Mouse (Mus musculus): ENCODE data around the gene Sh3tc1.

The Sh3tc1 gene

DNA sequence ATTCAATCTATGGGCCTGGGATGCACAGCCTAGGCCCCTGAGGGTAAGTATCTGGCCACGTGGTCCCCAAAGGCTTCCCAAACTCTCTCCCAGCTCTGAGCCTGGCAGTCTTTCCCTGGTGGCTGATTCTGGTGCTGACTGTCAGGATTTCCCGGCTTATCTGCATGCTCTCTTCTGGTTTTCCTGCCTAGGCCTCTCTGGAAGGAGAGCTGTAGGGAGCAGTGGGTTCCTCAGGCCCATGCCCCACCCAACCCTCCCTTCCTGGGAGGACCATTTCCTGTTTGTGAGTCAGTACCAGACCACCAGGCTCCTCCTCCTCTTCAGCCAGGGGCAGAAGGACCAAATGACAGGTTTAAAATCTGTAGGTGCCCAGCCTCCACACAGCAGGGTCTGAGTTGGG lies 17.1 kb downstream of the Sh3tc1 start:
- DNase-seq (ENCODE audit: low spot score) = no peak

DNA sequence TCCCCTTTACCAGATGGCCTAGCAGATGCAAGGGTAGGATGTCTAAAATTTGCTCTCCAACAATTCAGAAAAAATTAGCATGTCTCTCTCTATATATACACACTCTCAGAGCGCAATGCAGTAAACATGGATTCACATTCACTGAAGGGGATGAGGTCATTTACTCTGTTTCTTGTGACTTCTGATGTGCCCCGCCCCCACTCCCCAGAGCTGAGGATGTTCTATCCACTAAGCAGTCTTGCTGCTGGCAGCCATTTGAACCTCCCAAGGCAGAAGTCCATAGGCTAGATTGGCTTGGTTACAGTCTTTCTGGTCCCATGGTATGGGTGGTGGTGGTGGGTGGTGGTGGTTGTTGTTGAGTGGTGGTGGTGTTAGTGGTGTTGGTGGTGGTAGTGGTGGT lies 17.9 kb downstream of the Sh3tc1 start:
- DNase-seq (ENCODE audit: low spot score) = no peak

DNA sequence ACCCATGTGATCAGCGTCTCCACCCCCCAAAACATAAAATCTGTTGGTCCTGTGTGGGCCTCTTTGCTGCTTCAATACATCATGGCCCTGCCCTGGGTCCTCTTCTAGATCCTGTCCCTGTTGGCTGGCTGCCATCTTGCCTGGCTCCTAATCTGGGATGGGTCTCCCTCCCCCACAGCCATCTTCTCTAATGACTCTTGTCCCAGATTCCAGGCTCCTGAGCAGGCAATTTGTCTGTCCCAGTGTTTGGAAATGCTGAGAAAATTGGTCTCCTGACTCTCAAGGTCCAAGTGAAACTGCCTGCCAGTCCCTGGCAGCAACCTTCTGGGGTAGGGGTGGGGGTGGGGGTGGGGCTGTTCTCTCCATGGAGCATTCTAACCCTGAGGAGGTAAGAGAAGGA lies 19.9 kb downstream of the Sh3tc1 start:
- peak; percentile 96 for DNase-seq (ENCODE audit: low spot score)

DNA sequence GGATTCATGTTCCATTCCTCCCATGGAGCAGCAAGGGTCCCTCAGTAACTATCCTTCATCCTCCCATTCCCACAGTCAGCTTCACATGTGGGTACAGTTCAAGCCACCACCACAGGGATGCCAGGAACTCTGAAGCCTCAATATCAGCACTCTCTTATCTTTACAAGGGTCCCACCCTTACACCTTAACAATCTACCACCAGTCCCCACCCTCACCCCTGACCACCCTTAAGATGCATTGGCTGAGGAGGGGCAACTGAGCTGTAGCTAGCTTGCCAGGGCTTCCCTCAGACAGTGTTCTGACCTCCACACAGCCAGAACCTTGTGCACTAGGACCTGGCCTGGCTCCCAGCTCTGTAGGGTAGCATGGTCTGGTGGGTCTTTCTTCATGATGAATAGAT lies 20.4 kb downstream of the Sh3tc1 start:
- DNase-seq (ENCODE audit: low spot score) = peak; percentile 66

DNA sequence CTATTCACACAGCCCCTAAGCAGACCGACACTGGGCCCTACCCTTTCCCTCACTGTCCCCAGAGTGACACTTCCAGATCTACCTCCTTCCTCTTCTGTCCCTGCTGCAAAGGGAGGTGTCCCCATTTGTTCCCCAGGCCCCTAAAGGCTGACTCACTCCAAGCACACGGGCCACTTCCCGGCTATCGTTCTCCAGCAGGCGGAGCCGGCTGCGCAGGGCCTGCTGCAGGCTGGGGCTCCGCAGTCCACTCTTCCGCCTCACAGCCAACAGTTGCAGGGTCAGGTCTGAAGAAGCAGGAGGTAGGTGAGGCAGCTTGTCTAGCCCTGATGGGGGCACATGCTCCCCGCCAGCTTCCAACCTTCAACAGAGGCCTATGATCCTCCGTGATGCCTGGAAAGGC lies 21.0 kb downstream of the Sh3tc1 start:
- DNase-seq (ENCODE audit: low spot score) = no peak

DNA sequence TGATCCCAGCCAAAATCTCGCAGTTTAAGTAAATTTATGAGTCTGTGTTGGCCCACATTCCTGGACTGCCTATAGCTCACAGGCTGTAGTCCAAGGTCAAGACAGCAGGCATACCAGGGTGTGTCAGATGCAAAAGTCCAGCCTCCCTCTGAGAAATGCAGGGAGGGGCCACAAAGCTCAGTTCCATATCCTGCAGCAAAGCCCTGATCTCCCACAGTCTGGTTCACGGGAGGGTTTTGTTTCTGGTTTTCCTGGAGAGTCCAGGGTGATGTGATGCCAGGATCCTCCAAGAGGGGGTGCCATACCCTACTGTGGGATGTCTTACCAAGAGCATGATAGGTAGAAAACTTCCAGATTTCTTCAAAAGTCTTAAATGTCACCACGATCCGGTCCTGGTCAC lies 21.8 kb downstream of the Sh3tc1 start:
- DNase-seq (ENCODE audit: low spot score) = peak; percentile 80

DNA sequence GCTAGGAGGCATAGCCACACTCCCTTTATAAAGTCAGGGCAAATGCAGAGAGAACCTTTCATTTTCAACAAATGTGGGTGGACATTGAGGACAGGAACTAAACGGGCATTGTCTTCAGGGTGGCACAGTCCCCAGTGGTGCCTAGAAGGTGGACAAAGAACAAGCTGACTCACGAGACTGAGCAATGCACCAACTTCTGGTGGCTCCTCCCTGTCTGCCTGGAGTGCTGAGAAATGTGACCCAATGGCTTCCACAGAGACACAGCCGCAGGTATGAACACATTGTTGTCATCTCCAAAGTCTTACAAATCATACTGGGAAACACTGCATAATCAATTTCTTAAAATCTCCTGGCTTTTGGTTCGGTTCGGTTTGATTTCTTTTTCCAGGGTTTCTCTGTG lies 22.3 kb downstream of the Sh3tc1 start:
- no peak for DNase-seq (ENCODE audit: low spot score)

DNA sequence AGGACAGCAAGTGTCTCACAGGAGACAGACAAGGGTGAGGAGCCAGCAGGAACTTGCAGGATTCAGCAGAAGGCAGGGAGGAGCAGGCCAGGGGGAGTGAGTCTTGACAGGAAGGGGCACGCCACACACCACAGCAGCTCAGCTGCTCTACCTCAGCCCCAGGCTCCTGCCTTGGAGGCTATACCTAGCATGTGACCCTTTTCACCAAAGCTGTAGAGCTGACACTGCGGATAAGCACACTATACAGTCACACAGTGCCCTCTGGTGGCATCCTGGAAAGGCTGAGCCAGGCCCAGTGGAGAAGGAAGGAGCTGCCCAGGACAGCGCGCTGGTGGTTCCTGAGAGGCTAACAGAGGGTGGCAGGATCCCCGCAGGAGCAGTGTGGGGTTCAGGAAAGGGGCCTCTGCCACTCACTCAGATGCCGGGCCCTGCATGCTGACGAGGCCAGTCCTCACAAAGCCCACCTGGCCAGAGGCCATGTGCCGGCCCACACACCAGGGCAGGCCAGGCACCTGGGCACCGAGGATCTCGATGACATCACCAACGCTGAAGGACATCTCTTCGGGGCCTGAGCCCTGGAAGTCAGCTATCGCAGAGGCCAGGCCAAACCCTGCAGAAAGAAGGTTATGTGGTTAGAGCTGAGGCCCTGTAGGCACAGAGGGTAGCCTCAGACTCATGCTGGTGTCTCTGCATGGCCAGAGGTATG lies 26.0 kb downstream of the Sh3tc1 start:
- DNase-seq (ENCODE audit: low spot score) = peak; percentile 94

DNA sequence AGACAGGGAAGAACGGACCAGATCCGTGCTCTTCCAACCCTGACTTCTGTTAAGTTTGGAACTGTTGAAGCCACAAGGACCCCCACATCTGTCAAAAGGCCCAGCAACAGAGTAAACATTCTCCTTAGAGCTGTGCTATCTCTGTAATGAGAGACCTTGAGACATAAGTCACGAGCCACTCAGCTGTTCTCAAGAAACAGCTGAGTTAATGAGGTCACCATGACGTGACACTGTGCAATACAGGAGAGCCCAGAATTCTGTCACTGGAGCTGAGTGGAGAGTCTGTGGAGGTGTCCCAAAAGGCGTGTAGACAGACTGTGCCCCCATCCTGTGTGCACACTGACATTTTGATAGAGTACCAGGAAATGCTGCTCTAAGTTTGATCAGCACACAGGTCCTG lies 27.3 kb downstream of the Sh3tc1 start:
- DNase-seq (ENCODE audit: low spot score) = no peak

DNA sequence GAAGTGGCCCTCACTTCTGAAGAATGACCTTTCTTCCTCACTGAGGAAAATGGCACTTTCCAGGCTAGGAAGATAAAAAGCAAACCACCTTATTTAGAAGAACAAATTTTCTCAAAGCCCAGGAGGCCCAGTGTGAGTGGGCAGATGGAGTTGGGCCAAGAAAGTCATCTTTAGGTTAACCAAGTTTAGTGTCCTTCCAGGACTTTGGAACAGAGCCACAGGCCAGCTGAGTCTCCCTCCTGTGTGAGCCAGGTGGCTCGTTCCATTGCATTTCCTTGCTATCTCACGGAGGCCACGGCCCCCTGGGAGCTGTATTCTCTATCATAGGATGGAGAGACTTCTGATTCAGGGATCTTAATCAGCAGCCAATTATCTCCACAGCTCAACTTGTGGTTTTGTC lies 28.9 kb downstream of the Sh3tc1 start:
- DNase-seq (ENCODE audit: low spot score) = peak; percentile 61

DNA sequence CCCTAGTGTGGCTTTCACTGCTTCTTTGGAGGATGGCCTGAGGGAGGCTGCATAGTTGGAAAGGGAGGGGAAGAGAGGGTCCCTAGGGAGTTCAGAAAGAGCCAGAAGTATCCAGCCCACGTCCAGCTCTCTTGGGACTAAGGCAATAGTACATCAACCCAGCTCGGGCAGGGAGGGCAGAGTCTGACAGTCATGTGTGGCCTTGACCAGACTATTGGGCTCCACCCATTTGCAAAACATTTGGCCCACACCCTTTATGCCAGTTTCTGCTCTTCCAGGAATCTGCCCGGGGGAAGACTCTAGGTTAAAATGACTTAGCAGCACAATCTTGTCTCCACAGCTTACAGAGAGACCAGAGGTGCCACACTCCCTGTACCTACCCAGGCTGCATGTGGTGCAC lies 29.3 kb downstream of the Sh3tc1 start:
- peak; percentile 99 for DNase-seq (ENCODE audit: low spot score)

DNA sequence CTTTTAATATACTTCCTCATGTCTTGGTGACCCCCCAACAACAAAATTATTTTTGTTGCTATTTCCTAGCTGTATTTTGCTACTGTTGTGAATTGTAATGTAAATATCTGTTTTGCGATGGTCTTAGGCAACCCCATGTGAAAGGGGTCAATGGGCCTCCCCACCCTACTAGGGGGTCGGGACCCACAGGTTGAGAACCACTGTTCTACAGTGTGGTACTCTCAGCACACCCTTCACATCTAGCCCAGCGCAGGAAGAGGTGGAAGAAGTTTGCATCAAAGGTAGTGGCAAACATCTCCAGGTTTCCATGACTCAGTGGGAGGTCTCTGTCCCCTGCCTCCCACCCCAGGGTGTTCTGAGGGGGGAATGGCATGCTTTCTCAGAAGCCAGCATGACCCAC lies 34.4 kb downstream of the Sh3tc1 start:
- DNase-seq (ENCODE audit: low spot score) = no peak

DNA sequence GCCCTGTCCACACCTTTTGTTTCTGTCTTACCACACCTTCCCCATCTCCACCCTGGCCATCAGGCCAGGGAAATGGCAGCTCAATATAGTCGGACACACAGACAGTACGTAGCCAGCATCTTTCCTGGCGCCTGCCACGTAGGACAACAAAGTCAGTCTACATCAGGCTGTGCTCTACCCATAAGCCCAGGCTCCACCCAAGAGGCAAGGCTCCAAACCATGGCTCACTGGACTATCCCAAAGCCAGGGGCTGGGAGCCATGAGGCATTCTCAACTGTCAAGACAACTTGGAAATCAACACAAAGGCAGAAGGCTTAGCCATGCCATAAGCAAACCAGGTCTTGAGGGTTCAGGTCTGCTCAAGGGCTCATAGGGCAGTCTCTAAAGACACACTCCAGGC lies 36.0 kb downstream of the Sh3tc1 start:
- DNase-seq (ENCODE audit: low spot score) = no peak

DNA sequence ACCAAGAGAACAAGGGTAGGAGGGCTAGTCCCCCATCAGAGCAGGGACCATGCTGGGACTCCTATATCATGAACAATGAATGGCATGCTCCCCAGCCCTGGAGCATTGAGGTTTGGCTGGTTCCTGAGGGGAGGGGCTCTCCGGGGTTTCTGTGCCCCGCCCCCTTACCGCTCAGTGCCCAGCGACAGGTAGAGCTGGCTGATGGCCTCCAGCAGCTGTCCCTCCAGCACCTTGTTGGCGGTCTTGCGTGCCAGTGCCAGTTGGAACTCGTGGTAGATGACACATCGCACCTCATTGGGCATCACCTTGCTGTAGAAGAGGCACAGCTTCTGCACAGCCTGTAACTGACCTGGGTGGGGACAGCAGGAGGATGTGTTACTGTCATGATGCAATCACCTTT lies 36.6 kb downstream of the Sh3tc1 start:
- DNase-seq (ENCODE audit: low spot score) = no peak

DNA sequence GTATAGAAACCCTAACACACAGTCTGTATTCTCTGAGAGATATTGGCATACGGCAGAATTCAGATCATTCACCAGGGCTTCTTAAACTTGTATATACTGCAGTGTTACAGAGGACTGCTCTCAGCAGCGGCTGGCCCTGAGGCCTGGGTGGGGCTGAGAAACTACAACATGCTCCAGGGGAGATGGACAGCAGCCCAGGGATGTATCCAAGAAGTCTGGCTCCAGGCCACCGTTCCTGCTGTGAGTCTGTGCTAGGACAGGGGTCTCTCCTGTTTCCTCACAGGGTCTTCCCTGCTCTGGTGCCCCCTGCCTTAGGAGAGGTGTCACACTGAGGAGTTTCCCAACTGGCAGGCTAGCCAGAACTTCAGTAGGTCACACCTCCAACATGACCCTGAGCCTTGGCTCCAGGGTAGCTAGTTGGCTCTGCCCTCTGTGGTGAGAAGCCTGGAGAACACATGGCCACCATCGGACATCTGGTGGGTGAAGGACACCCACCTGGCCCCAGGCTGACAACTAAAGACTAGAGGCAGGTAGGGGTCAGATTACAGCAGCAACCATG lies 37.1 kb downstream of the Sh3tc1 start:
- peak; percentile 26 for DNase-seq (ENCODE audit: low spot score)

DNA sequence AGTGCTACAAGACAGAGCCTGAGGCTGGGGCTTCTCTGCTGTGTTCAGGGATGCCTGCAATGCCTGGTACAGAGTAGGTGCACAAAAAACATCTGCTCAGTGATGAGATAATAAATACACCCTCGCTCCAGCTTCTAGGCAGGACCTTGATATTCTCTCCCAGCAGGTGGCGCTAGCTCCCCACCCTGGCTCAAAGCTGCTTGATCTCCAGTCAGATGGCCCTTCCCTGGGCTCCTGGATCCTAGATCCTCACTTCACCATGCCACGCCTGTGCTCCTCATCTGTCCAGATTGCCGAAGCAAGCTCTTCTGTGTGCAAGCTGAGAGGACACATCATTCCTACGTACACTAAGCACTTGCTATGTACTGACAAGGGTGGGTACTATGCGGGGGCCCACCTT lies 38.7 kb downstream of the Sh3tc1 start:
- peak; percentile 87 for DNase-seq (ENCODE audit: low spot score)

DNA sequence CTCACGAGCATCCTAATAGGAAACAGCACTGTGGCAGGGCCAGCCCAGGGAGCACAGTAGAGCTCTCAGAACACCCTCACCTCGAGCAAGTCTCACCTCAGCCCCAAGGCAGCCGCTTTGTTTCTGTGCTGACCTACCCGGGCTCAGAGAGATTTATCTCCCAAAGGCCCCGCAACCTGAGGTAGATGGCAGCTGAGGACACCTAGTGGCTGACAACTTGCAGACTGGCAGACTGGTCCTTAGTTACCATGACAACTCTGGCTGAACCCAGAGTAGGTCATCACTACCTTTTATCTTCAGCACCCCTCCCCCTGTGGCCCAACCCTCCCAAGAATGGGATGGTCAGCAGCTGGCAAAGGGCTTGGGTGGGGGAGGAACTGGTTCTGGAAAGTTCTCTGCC lies 44.0 kb downstream of the Sh3tc1 start:
- DNase-seq (ENCODE audit: low spot score) = peak; percentile 45

DNA sequence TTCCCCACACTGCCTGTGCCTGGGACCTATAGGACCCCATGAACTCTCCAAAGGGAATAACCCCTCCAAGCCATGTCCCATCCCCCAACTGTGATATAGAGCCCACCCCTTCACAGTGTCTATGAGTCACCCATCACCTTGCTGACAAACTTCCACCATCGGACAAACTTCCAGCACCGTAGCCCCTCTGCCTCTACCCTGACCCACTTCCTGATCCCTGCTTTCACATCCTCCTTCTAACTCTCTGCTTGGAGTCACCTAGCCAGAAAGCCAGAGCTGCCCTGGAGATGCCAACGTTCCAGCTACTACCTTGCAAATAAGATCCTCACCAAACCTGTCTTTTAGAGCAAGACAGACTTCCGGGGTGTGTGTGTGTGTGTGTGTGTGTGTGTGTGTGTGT lies 46.1 kb downstream of the Sh3tc1 start:
- DNase-seq (ENCODE audit: low spot score) = no peak

DNA sequence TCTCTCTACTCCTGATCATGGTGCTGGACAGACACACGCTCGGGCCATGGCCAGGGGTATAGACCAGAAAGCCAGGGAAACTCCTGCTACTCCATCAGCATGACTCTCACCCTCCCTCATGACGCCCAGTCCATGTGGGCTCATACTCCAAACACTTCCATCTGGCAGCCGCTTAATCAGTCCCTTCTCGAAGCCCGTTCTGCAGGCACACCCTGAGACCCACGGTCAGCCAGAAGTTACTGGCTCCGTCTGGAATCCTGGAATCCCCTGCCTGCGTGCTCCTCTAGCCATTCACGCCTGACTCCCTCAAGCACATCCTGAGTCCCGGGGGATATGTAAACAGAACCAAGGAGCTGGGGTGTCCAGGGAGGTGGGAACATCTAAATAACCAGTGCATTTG lies 48.5 kb downstream of the Sh3tc1 start:
- DNase-seq (ENCODE audit: low spot score) = no peak

DNA sequence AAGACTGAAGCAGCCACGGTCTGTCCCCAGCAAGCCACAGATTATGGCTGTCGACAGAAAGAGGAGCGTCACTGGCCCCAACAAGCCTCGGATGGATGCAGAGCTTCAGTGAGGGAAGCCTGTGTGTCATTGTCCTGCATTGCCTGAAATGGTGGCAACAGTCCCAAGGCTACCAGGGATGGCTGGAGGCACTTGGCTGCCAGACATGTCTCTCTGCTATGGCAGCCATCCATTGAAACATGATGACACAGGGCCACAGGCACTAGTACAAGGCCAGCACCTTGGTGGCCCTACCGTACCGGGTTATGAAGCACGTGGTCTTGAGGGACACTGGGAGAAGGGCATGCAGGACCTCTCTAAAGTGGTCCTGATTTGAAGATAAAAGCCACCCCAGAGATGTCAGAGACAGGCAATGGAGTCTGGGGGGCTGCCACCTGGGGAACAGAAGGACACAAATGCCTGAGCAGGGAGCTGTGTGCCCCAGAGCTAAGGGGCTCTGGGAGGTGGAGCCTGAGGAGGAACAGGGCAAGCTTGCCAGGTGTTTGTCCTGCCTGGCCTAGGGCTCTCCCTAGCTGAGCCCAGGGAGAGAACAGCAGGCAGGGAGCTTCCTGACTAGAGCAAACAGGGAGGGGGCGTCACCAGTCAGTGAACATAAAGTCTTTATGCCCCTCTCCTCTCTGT lies 49.2 kb downstream of the Sh3tc1 start:
- DNase-seq (ENCODE audit: low spot score) = peak; percentile 75

DNA sequence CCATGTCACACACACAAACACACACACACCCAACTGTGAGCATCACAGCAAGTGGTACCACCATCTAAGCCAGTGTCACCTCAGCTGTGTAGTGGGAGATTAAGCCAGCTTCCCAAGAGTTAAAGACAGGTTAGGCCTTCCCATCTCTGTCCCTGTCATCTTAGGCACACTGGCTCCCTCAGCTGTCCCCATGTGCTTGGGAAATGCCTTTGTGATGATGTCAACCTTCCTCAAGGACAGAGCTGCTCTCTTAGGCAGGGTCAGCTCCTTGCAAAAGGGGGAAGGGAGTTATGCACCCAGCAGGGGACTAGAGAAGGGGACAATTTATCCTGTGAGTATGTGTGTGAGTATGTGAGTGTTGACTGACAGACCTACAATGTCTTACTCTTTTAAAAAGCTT lies 50.4 kb downstream of the Sh3tc1 start:
- DNase-seq (ENCODE audit: low spot score) = peak; percentile 34

DNA sequence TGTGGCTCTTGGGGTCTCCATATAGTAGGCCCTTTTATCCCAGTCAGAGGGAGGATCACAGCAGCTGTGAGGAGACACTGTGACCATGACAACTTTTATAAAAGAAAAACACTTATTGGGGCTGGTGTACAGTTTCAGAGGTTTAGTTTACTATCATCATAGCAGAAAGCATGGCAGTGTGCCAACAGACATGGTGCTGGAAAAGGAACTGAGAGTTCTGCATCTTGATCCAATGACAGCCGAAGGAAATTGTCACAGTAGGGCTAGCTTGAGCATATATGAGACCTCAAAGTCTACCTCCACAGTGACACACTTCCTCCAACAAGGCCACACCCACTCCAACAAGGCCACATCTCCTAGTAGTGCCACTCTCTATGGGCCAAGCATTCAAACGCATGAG lies 50.9 kb downstream of the Sh3tc1 start:
- peak; percentile 43 for DNase-seq (ENCODE audit: low spot score)

DNA sequence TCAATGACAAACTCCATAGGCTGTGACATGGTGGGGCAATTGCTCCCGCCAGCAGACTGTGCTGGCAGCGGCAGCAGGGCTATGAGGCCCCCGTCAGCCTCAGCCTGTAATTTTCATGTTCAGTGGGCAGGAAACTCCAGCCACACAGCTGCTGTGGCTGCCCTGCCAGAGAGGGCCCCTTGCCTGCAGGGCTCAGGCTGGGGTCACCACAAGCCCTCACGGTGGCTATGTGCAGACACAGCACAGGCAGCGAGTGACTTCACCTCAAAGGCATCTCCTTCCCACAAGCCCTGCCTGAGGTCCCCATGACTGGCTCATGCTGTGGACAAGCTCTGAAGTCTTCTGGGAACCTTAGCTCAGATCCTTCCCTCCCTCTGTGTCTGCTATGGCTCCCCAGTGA lies 52.7 kb downstream of the Sh3tc1 start:
- peak; percentile 54 for DNase-seq (ENCODE audit: low spot score)

DNA sequence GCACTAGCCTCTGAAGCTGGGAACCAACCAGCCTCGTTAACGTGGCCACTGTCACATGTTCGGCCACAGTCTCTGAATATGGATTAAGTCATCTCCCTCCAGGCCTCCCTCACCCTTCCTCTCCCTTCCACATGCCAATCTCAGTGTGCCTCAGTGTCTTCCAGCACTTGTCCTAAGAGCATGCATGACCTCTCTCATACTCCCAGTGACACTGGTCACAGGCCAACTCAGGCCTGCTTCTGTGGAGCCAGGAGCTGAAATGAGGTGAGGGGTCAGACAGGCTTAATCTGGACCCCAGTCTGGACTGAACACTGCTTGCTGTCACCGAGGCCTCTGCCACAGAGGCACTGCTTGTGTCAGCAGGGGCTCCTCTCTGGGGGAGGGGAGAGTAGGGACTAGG lies 53.5 kb downstream of the Sh3tc1 start:
- DNase-seq (ENCODE audit: low spot score) = peak; percentile 92

All from adipocyte (in vitro differentiated cells).